Mouse (Mus musculus) megakaryocyte-erythroid progenitor cell, adult 5-6 weeks (primary cell): ENCODE measurements around the gene Tmem236. TPM values are rescaled to one million over a fixed set of nuclear protein-coding genes. Genes with fewer than 3 reads are reported as not detected.

Source experiments
- ATAC-seq: replicated peaks from 2 replicates; pipeline ENCODE4 v1.8.0; 2016; ENCODE audit warnings: mild to moderate bottlenecking, inconsistent platforms; ENCODE audit not compliant: severe bottlenecking, poor library complexity, low FRiP score, low TSS enrichment
- total RNA-seq, 2 experiments: library from RNA; stranded (forward) in 1 of 2; stranded (reverse) in 1 of 2; fragments of 200-1000, 215-1000 nt in 1 of 2; fragments of >200 nt in 1 of 2; fragmentation: Nextera tagmentation in 1 of 2; gene quantifications; 2 replicates each; pipeline ENCODE4 v1.2.3; 2014 to 2017

The Tmem236 gene
- total RNA-seq (2014; fragmentation: Nextera tagmentation) (not detected in 2 replicates), total RNA-seq (2017) (not detected in 2 replicates)

- ATAC-seq = no peak
These were observed at the start of gene Tmem236 for GRCm38 (mm10) chr2:14174334-14174733. Gene Tmem236 (plus strand): TSS chr2:14174523.

GRCm38 (mm10) chr2:14126387-14126786 lies 47.9 kb upstream of the Tmem236 start:
- no peak for ATAC-seq

GRCm38 (mm10) chr2:14127629-14128028 lies 46.7 kb upstream of the Tmem236 start:
- no peak for ATAC-seq

- ATAC-seq = peak; percentile 79
These were observed 43.5 kb upstream of the Tmem236 start for GRCm38 (mm10) chr2:14130641-14131339.

- no peak for ATAC-seq
These were observed 41.6 kb upstream of the Tmem236 start for GRCm38 (mm10) chr2:14132468-14133326.

- ATAC-seq = no peak
These were observed 37.4 kb upstream of the Tmem236 start for GRCm38 (mm10) chr2:14136906-14137305.

- ATAC-seq = no peak
These were observed 34.7 kb upstream of the Tmem236 start for GRCm38 (mm10) chr2:14139590-14139989.

- ATAC-seq = no peak
These were observed 34.3 kb upstream of the Tmem236 start for GRCm38 (mm10) chr2:14140044-14140443.

- no peak for ATAC-seq
These were observed 29.0 kb upstream of the Tmem236 start for GRCm38 (mm10) chr2:14145311-14145710.

GRCm38 (mm10) chr2:14146913-14147312 lies 27.4 kb upstream of the Tmem236 start:
- no peak for ATAC-seq

GRCm38 (mm10) chr2:14150829-14151228 lies 23.5 kb upstream of the Tmem236 start:
- ATAC-seq = no peak

- ATAC-seq = peak; percentile 5; the same call in 1 of the 2 replicates
These were observed 22.5 kb upstream of the Tmem236 start for GRCm38 (mm10) chr2:14151854-14152253.

GRCm38 (mm10) chr2:14159047-14159446 lies 15.3 kb upstream of the Tmem236 start:
- no peak for ATAC-seq

- no peak for ATAC-seq
These were observed 14.6 kb upstream of the Tmem236 start for GRCm38 (mm10) chr2:14159756-14160155.

GRCm38 (mm10) chr2:14164459-14165030 lies 9.8 kb upstream of the Tmem236 start:
- 0 out of 2 replicates have a peak, but pooled peaks have one; percentile 9 for ATAC-seq

GRCm38 (mm10) chr2:14165066-14165465 lies 9.3 kb upstream of the Tmem236 start:
- ATAC-seq = peak; percentile 92

GRCm38 (mm10) chr2:14165618-14166344 lies 8.5 kb upstream of the Tmem236 start:
- 0 out of 2 replicates have a peak, but pooled peaks have one; percentile 23 for ATAC-seq

GRCm38 (mm10) chr2:14167721-14168120 lies 6.6 kb upstream of the Tmem236 start:
- no peak for ATAC-seq

GRCm38 (mm10) chr2:14176460-14177193 lies 2.3 kb downstream of the Tmem236 start:
- peak; percentile 72 for ATAC-seq
